Mouse (Mus musculus): ENCODE results near the gene Hmgb1.
"Not testable (repeated sequence)": the region's sequence is repeated elsewhere in the genome, so short reads cannot be mapped to it uniquely, and the experiment has no call there.

The Hmgb1 gene

GRCm38 (mm10) chr5:149147386-149148000 is 36.8 kb downstream of the Hmgb1 start:
- DNase-seq (ENCODE audit: low spot score in 2 of 2), result no peak

GRCm38 (mm10) chr5:149146691-149147090 is 37.6 kb downstream of the Hmgb1 start:
- no peak for DNase-seq (ENCODE audit: low spot score in 2 of 2)

DNA sequence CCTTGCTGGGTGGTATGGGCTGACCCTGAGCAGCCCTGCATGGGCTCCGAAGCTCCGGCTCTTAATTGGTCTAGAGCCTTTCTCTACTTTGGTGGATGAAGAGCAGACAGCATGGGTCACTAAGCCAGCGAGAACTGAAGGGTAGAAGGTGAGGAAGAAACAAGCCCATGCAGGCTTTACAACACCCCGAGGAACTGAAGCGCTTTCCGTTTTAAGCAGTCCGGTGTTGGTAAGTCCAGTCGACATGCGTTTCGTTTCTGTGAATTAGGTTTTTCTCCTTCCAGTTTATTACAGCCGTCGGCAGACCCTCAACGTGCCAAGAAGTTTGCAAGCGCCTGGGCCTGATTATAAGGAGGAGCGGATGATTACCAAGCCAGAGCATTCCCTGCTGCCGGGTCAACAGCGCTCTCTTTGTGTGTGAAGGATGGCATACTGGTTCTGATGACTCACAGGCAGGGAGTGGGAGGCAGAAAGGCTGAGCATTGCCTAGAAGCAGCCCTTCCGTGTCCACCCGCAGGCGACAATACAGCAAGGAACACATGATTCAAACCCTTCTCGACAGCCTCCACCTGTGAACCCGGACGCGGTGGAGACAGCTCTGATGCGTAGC is 40.4 kb downstream of the Hmgb1 start:
- DNase-seq (ENCODE audit: low spot score in 2 of 2), result peak in 1 of 2 experiments; percentile 41

DNA sequence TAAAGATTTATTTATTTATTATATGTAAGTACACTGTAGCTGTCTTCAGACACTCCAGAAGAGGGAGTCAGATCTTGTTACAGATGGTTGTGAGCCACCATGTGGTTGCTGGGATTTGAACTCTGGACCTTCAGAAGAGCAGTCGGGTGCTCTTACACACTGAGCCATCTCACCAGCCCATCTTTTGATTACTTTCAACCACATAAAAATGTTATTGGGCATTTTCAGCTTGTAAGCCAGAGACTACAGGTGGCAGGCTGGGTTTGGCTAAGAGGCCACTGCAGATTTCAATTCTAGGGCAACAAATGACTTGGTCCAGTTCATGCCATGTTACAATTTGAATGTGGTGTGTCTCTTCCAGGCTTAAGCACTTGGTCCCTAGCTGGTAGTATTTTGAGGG is 43.1 kb downstream of the Hmgb1 start:
- not testable (repeated sequence) for DNase-seq (ENCODE audit: low spot score in 2 of 2)

GRCm38 (mm10) chr5:149140336-149140735 is 44.0 kb downstream of the Hmgb1 start:
- no peak for DNase-seq (ENCODE audit: low spot score in 2 of 2)

DNA sequence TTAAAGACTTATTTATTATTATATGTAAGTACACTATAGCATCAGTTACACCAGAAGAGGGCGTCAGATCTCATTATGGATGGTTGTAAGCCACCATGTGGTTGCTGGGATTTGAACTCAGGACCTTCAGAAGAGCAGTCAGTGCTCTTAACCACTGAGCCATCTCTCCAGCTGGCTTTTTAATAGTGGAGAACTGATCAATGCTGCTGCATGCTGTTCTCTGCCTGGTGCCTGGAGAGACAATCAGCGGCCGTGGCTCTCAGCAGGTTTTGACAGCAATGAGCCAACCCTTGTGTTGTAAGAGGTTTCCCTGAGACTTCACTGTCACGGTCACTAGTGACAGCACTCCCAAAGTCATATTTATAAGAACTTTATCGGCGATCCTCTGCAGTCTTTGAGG is 46.2 kb downstream of the Hmgb1 start:
- DNase-seq (ENCODE audit: low spot score in 2 of 2), result not testable (repeated sequence)

GRCm38 (mm10) chr5:149137447-149137846 is 46.8 kb downstream of the Hmgb1 start:
- DNase-seq (ENCODE audit: low spot score in 2 of 2), result no peak

DNA sequence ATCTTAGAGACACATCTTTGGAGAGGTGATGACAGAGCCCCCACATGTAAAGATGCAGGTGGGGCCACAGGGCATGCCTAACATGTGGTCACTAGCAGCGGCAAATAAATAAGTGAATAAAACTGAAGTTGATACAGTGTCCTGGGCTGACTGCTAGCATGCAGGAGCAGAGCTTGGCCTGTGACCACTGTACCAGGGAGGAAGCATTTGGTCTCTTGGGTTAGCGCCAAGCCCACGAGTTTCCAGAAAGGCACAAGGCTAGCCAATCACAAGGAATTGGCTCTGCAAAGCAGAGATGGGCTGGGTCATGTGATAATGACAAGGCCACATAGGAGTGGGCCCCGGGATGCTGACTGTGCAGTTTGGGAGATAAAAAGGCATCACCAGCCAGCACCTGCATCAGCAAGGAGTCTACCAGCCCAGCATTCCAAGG is 47.3 kb downstream of the Hmgb1 start:
- DNase-seq (ENCODE audit: low spot score in 2 of 2), result peak in 1 of 2 experiments; percentile 33

DNA sequence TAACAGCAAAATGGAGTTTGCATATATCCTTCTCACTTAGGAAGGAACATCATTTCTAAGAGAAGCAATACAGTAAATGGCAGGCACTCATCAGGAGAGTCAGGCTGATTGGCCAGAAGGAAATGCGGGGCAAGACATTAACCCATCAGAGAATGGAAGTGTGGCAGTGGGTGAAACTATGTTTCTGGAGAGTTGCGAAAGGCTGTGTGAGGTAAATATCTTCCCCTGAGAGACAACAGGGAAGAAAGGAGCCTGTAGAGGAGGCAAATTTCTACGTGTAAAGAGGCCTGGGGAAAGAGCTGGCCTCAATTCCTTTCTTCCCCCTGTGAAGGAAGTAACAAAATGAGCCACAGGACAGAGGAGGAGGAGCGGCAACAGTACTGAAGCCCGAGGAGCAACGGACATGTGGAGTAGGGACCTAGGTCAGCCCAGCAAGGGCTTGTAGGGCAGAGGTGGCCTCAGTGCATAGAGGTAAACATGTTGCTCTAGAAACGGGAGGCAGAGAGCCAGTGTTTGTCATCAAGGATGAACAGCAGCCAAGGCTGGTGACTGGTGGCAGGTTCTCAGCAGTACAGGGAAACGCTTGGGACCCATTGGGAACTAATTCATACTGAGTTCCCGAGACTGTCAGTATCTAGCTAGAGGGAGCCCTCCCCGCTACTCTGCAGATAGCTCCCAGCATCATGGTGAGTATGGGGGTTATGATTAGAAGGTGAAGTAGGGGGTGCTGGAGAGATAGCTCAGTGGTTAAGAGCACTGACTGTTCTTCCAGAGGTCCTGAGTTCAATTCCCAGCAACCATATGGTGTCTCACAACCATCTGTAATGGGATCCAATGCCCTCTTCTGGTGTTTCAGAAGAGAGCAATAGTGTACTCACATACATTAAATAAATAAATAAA is 48.6 kb downstream of the Hmgb1 start:
- no peak for DNase-seq (ENCODE audit: low spot score in 2 of 2)

DNA sequence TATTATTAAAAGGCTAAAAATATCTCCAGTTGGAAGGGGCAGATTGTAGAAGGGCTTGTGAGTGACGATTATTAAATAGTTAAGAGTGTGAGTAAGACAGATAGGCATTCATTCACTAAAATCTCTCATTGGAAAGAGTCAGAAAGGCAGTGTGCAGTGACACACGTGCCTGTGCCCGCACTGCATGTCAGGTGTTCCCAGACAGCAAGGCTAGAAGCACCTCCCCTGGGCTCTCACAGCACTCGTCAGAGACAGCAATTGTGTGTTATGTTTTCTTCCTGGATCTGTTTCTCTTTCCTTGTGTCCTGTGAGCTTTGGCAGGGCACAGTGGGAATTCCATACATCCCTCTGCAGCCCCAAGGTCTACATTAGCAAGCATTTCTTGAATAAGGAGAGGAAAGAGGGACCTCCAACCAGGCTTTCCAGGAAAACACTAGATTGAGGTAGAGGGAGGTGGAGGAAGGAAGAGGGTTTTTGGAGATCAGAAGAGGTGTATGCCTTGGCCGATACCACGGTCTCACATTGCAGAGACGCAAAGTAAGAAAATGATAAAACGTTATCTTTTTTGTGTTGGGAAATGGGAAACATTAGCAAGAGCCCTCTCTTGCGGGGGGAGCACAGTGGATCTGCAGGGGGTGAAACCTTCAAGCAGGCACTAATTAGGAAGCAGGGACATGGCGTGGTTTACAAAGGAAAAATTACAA is 49.4 kb downstream of the Hmgb1 start:
- no peak for DNase-seq (ENCODE audit: low spot score in 2 of 2)

- peak in 1 of 2 experiments; percentile 53 for DNase-seq (ENCODE audit: low spot score in 2 of 2)
Observed at GRCm38 (mm10) chr5:149128473-149128872, 55.8 kb downstream of the Hmgb1 start.

- DNase-seq (ENCODE audit: low spot score in 2 of 2), result no peak
Observed at GRCm38 (mm10) chr5:149123795-149124194, 60.5 kb downstream of the Hmgb1 start.

GRCm38 (mm10) chr5:149119341-149119881 is 64.9 kb downstream of the Hmgb1 start:
- no peak for DNase-seq (ENCODE audit: low spot score in 2 of 2)

DNA sequence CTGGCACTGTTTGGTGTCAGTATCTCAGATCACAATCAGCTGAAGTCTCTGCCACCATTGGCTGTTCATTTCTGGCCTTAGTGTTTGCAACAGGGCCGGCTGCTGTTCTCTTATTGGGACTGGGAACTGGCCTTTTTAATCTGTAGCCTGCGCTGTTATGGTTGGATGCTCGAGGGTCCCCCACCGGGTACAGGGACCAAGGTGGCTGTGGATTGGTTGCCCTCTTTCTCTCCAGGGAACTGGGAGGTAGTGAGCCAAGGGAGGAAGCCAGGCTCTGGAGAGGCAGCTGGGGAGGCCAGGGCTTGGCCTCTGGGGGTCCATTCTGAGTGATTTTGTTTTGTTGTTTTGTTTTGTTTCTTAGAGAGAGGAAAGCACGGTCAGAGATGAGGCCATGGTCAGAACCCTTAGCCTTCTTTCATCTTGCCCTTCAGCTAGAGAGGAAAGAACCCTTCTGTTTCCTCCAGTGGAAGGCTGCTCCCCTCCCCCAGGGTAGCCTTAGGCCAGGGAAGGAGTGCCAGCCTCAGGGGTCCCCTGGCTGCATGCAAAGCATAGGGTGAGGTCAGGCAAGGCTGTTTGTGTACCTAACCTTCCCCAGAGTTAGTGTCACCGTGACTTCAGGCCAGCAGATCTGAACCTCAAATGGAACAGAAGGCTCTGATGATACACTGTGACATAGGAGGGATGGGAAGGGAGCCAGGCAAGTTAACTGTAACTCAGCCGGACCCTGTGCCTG is 66.3 kb downstream of the Hmgb1 start:
- no peak for DNase-seq (ENCODE audit: low spot score in 2 of 2)

- no peak for DNase-seq (ENCODE audit: low spot score in 2 of 2)
Observed at GRCm38 (mm10) chr5:149114587-149114986, 69.7 kb downstream of the Hmgb1 start.

DNA sequence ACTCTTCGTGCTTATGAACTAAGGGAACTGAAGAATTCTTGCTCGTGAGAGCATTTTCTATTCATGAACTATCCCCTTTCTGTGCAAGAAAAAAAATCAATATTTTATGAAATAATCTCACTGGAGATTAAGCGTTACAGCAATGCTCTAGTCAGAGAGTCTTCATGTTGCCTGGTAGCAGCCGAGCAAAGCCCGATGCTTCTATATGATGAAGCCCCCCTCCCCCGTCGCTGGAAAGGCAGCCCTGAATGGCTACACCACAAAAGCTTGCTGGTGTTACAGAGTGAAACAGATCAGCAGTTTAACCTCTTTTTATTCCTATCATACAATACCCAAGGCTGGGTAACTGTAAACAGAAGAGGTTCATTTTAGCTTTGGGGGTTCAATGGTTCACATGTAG is 70.3 kb downstream of the Hmgb1 start:
- DNase-seq (ENCODE audit: low spot score in 2 of 2), result no peak

GRCm38 (mm10) chr5:149113439-149113838 is 70.8 kb downstream of the Hmgb1 start:
- no peak for DNase-seq (ENCODE audit: low spot score in 2 of 2)

DNA sequence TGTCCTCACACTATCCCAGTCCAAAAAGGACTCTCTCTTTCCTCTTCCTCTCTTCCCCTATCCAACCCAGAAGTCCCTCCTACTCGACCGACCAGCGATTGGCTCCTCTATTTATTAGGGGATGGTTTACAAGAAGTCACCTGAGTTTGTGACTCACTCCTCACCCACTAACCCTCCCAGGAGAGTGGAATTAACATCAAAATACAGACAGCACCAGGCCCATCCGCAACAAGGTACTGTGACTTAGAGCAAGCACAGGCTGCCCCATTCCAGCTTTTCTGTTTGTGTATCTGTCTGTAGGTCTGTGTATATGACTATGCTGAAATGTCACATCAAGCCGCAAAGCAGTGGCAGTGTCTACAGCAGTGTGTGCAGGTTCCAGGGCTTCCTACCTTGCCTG is 71.7 kb downstream of the Hmgb1 start:
- no peak for DNase-seq (ENCODE audit: low spot score in 2 of 2)

DNA sequence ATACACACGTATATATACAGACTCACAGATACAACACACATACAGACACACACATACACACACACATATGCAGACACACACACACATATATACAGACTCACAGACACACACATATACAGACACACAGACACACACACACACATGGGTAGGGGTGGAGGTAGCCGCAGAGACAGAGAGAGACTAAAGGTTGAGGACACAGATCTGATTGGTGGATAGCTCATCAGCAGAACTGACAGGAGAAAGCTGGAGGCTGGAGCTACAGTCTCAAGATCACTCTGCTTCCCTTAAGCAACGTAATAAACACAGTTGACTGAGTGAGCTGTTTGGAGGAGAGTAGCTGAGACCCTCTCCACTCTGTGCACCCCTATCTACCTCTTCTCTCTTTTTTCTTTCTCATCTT is 75.1 kb downstream of the Hmgb1 start:
- no peak for DNase-seq (ENCODE audit: low spot score in 2 of 2)

GRCm38 (mm10) chr5:149108178-149108577 is 76.1 kb downstream of the Hmgb1 start:
- DNase-seq (ENCODE audit: low spot score in 2 of 2), result no peak

DNA sequence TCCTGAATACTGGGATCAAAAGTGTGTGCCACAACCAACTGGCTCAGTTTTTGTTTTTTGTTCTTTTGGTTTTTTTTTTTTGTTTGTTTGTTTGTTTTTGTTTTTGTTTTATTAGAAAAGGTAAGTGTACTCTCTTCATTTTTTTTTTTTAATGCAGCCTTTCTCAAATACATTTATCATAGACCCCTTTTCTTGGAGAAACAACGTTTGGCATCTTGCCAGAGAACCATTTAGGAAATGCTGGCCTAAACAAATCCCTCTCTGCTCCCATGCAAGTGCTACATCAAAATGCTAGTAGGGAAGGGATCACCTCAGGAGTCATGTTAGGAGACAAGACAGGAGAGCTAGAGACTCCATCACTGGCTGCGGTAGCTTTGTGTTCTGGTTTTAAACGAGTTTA is 76.7 kb downstream of the Hmgb1 start:
- DNase-seq (ENCODE audit: low spot score in 2 of 2), result no peak
